ENCODE assay signal across 8 mouse cellular contexts in genomic region chr13:49129845-49130244, GRCm38 (mm10). TPM values are rescaled to one million over a fixed set of nuclear protein-coding genes. Genes with fewer than 3 reads are reported as not detected.
DNase-seq lines count a peak whose midpoint lies in the region; ATAC-seq lines count a peak whose summit lies in the region.

No protein-coding gene starts in this region.

- peak; percentile 67 for ATAC-seq in frontal cortex, adult (ENCODE audit: low TSS enrichment)
- ATAC-seq in heart, embryonic 12.5 days (ENCODE audit: insufficient number of reproducible peaks, low FRiP score), result peak; percentile 73

- no peak overlapping the region for H3K9ac ChIP-seq in heart, embryonic 12.5 days

- no peaks in the 10 kb centered on the region for H3K27me3 ChIP-seq in heart, embryonic 12.5 days (replicated peaks)

- peaks cover 50% of the 10 kb centered on the region for H3K4me1 ChIP-seq in heart, embryonic 12.5 days (replicated peaks)

- peak overlapping the region; percentile 14; the same call in 1 of the 2 replicates for H3K27ac ChIP-seq in heart, embryonic 12.5 days (ENCODE audit: poor library complexity, severe bottlenecking)

- DNase-seq in frontal cortex, postnatal 25 days (ENCODE audit: low spot score in 2 of 2), result no peak
- DNase-seq in embryo, embryonic 10.5 days (ENCODE audit: low spot score), result peak; percentile 62
- peak; percentile 71 to 86 for DNase-seq in left cerebral cortex, postnatal 25 days (ENCODE audit: low spot score in 2 of 2)
- DNase-seq in right cerebral cortex, postnatal 4 days, result peak; percentile 58
- DNase-seq in kidney, postnatal 14 days, result no peak
- no peak for DNase-seq in c-Kit-positive CD71-positive TER-119-positive erythroid progenitor cells, embryonic 14.5 days (ENCODE audit: low spot score)

- no peaks in the 10 kb centered on the region for H3K36me3 ChIP-seq in heart, embryonic 12.5 days

- 0 out of 2 replicates have a peak overlapping the region, but pooled peaks have one; percentile 4 for H3K4me2 ChIP-seq in heart, embryonic 12.5 days

- intact Hi-C loops in left cerebral cortex, postnatal 25 days (cut with DNase I), result no loop called here

- no peak overlapping the region for H3K4me3 ChIP-seq in heart, embryonic 12.5 days

- 4% methylated on average over 4 of the region's 4 CpGs for WGBS in heart, embryonic 12.5 days

- no peaks in the 10 kb centered on the region for H3K9me3 ChIP-seq in heart, embryonic 12.5 days (replicated peaks)

RNA-seq across cellular contexts. Expression of gene Wnk2, which starts 18.0 kb away (rescaled TPM):
- 0.89 and 1.4 TPM in 2 replicates for polyA plus RNA-seq in heart, embryonic 12.5 days (2016; fragmentation: Nextera tagmentation; extraction: Ambion mirVana)
- total RNA-seq in left cerebral cortex, postnatal 25 days (2021), result 100 to 1,000 TPM; 111 to 115 TPM

RNA-seq across cellular contexts. Expression of gene Ninj1, which starts 57.4 kb away (rescaled TPM):
- 51.0 and 55.8 TPM in 2 replicates for polyA plus RNA-seq in heart, embryonic 12.5 days (2016; fragmentation: Nextera tagmentation; extraction: Ambion mirVana)
- 10 to 100 TPM; 16.3 to 24.0 TPM for total RNA-seq in left cerebral cortex, postnatal 25 days (2021)

Comparison
In these comparisons a context has a peak if more than half of its experiments do, and no peak if none do; other contexts are left out.
1. DNase-seq: peak in embryo, embryonic 10.5 days (single experiment), left cerebral cortex, postnatal 25 days (2 of 2) and right cerebral cortex, postnatal 4 days (single experiment); none in frontal cortex, postnatal 25 days (0 of 2), kidney, postnatal 14 days (single experiment) and c-Kit-positive CD71-positive TER-119-positive erythroid progenitor cells, embryonic 14.5 days (single experiment).